Mouse (Mus musculus): ENCODE data around the gene Gabrb3. TPM values are rescaled to one million over a fixed set of nuclear protein-coding genes. Genes with fewer than 3 reads are reported as not detected.

The Gabrb3 gene
- polyA plus RNA-seq, 1 experiment from 2014 or later: 2.0 TPM

DNA sequence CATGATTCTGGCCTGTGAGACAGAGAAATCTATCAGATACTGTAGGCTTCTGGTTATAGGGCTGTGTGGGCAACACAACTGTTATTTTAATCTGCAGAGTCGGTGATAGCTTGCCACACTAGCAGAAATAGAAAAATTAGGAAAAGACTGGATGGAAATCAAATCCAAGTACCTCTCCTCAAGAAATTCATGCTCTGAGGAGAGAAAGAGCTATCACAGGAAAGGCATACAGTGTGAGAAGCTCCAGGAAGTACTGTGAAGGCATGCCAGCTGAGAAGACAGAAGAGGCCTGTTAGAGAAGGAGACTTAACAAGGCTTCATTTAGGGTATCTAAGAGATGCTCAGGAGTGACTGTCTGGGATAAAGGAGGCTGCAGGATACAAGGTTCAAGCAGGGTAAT is 3.2 kb downstream of the Gabrb3 start:
- H3K36me3 ChIP-seq (ENCODE audit: control insufficient read depth, insufficient read depth, low read length): no peaks in the 10 kb centered on the region
- no peaks in the 10 kb centered on the region for H3K27me3 ChIP-seq (replicated peaks; ENCODE audit: control insufficient read depth, insufficient read depth, low read length)
- H3K9ac ChIP-seq (ENCODE audit: low read depth, low read length): no peak overlapping the region
- H3K4me2 ChIP-seq (ENCODE audit: low read depth, low read length): no peak overlapping the region
- H3K9me3 ChIP-seq (ENCODE audit: control insufficient read depth, low read length): no peaks in the 10 kb centered on the region
- no peak overlapping the region for H3K4me3 ChIP-seq (ENCODE audit: low read length)
- no peak for ATAC-seq
- WGBS: 88% methylated on average over 1 of the region's 1 CpGs
- H3K4me1 ChIP-seq (ENCODE audit: control insufficient read depth, insufficient read depth, low read length): no peaks in the 10 kb centered on the region
- H3K27ac ChIP-seq (ENCODE audit: low read length): no peak overlapping the region

DNA sequence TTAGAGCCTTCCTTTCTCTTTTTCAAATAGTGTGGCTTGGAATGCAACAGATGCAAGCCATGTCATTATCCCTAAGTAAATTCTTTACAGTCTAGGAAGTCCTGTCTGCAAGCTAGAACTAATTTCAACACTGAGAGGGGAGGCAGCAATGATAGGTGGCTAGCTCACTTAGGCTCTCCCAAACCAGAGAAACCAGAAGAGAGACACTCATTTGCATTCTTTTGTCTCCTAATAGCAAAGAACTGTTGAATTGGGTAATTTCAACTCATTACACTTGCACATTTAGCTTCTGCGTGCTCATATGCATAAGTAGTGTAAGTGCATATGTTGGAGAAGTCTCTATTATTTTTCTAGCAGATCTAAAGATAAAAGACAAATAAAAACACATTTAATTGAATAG is 28.7 kb downstream of the Gabrb3 start:
- Histone ChIP-seq H3K9ac (ENCODE audit: low read depth, low read length) (no peak overlapping the region), H3K4me1 (ENCODE audit: control insufficient read depth, insufficient read depth, low read length) (no peaks in the 10 kb centered on the region), H3K4me3 (ENCODE audit: low read length) (no peak overlapping the region), H3K36me3 (ENCODE audit: control insufficient read depth, insufficient read depth, low read length) (no peaks in the 10 kb centered on the region), H3K4me2 (ENCODE audit: low read depth, low read length) (no peak overlapping the region), H3K9me3 (ENCODE audit: control insufficient read depth, low read length) (no peaks in the 10 kb centered on the region), H3K27me3 (replicated peaks; ENCODE audit: control insufficient read depth, insufficient read depth, low read length) (no peaks in the 10 kb centered on the region), H3K27ac (ENCODE audit: low read length) (no peak overlapping the region)
- 77% methylated on average over 1 of the region's 1 CpGs for WGBS
- no peak for ATAC-seq

DNA sequence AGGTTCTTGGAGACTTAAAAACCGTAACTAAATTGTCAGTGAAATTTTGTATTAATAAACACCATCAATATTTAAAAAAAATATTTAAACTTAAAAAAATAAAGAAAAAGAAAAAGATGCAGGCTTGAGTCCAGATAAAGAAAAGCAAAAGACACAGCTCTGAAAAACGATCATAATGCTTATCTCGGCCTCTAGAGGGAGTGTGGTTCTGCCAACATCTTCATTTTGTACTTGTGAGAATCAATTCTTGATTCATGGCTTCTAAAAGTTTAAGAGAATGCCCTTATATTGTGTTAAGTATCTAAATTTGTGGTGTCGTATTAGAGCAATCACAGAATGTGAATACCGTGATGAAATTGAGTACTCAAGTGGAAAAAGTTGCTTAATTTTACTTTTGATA is 40.9 kb downstream of the Gabrb3 start:
- H3K36me3 ChIP-seq (ENCODE audit: control insufficient read depth, insufficient read depth, low read length): no peaks in the 10 kb centered on the region
- no peak for ATAC-seq
- no peaks in the 10 kb centered on the region for H3K4me1 ChIP-seq (ENCODE audit: control insufficient read depth, insufficient read depth, low read length)
- H3K9me3 ChIP-seq (ENCODE audit: control insufficient read depth, low read length): no peaks in the 10 kb centered on the region
- WGBS: 68% methylated on average over 5 of the region's 5 CpGs
- H3K27ac ChIP-seq (ENCODE audit: low read length): no peak overlapping the region
- no peak overlapping the region for H3K4me3 ChIP-seq (ENCODE audit: low read length)
- no peaks in the 10 kb centered on the region for H3K27me3 ChIP-seq (replicated peaks; ENCODE audit: control insufficient read depth, insufficient read depth, low read length)
- no peak overlapping the region for H3K9ac ChIP-seq (ENCODE audit: low read depth, low read length)
- H3K4me2 ChIP-seq (ENCODE audit: low read depth, low read length): no peak overlapping the region

DNA sequence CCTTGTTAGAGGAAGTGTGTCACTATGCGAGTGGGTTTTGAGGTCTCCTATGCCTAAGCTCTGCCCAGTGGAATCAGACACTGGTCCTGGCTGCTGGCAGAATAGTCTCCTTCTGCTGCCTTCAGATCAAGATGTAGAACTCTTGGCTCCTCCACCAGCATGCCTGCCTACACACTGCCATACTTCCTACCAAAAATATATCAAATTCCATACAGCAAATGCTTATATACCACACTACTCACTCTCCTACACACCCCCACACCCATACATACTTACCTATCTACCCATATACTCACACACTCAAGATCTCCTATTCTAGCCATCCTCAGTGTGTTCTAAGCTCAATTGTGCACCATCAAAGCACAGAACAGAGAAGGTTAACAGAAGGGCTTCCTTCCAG is 51.8 kb downstream of the Gabrb3 start:
- Histone ChIP-seq H3K4me1 (ENCODE audit: control insufficient read depth, insufficient read depth, low read length) (no peaks in the 10 kb centered on the region), H3K9ac (ENCODE audit: low read depth, low read length) (no peak overlapping the region), H3K27ac (ENCODE audit: low read length) (no peak overlapping the region), H3K36me3 (ENCODE audit: control insufficient read depth, insufficient read depth, low read length) (no peaks in the 10 kb centered on the region), H3K4me3 (ENCODE audit: low read length) (no peak overlapping the region), H3K9me3 (ENCODE audit: control insufficient read depth, low read length) (no peaks in the 10 kb centered on the region), H3K27me3 (replicated peaks; ENCODE audit: control insufficient read depth, insufficient read depth, low read length) (no peaks in the 10 kb centered on the region), H3K4me2 (ENCODE audit: low read depth, low read length) (no peak overlapping the region)
- ATAC-seq: no peak
- 90% methylated on average over 1 of the region's 1 CpGs for WGBS

DNA sequence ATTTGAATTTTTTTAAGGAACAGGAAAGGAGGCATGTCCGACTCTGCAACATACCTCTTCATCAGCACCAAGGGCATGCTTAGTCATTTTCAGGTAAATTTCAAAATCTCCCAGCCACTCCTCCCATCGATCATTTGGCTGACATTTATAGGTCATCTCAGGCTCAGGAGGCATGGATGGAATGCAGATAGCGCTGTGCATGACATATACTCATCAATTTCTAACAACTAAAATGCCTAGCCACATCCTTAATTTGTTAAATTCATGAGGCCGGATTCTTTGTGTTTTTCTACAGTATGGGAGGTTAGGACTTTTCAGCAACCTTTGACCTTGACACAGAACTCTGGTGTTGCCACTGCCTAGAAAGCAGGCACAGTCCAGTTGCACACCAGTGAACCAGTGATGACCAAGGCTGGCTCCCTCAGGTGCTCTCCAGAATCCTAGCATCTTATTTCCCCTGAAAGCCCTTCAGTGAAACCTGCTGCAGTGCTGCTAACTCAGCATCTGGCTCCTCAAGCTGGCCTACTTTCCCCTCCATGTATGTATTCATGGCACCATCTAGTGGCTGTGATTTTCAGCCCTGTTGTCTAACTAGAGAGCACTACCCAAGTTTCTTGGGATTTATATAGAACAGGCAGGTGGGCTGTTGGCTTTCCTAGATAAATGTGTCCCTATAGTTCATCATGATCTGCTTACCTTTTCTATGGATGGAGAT is 54.5 kb downstream of the Gabrb3 start:
- Histone ChIP-seq H3K4me3 (ENCODE audit: low read length) (no peak overlapping the region), H3K27me3 (replicated peaks; ENCODE audit: control insufficient read depth, insufficient read depth, low read length) (no peaks in the 10 kb centered on the region), H3K4me1 (ENCODE audit: control insufficient read depth, insufficient read depth, low read length) (no peaks in the 10 kb centered on the region), H3K27ac (ENCODE audit: low read length) (no peak overlapping the region), H3K4me2 (ENCODE audit: low read depth, low read length) (no peak overlapping the region), H3K9me3 (ENCODE audit: control insufficient read depth, low read length) (no peaks in the 10 kb centered on the region), H3K36me3 (ENCODE audit: control insufficient read depth, insufficient read depth, low read length) (no peaks in the 10 kb centered on the region), H3K9ac (ENCODE audit: low read depth, low read length) (no peak overlapping the region)
- 72% methylated on average over 4 of the region's 4 CpGs for WGBS
- no peak for ATAC-seq

DNA sequence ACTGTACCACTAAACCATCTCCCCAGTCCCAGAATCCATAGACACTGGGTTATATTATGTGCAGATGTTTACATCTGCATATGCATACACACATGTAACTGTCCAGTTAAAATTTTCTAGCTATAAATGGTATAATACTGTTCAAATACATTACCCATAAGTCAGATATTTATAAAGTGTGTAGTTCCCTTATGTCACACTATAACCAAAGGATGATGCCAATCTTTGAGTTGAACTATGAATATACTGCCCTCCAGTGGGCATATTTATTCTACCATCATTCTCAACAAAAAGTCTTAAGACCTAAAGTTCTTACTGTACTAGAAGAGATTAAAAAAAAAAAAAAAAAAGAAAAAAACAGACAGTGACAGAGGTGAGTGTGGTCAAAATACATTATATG is 63.4 kb downstream of the Gabrb3 start:
- Histone ChIP-seq H3K9ac (ENCODE audit: low read depth, low read length) (no peak overlapping the region), H3K4me3 (ENCODE audit: low read length) (no peak overlapping the region), H3K36me3 (ENCODE audit: control insufficient read depth, insufficient read depth, low read length) (no peaks in the 10 kb centered on the region), H3K4me2 (ENCODE audit: low read depth, low read length) (no peak overlapping the region), H3K4me1 (ENCODE audit: control insufficient read depth, insufficient read depth, low read length) (no peaks in the 10 kb centered on the region), H3K27ac (ENCODE audit: low read length) (no peak overlapping the region), H3K9me3 (ENCODE audit: control insufficient read depth, low read length) (no peaks in the 10 kb centered on the region), H3K27me3 (replicated peaks; ENCODE audit: control insufficient read depth, insufficient read depth, low read length) (no peaks in the 10 kb centered on the region)
- ATAC-seq: no peak

DNA sequence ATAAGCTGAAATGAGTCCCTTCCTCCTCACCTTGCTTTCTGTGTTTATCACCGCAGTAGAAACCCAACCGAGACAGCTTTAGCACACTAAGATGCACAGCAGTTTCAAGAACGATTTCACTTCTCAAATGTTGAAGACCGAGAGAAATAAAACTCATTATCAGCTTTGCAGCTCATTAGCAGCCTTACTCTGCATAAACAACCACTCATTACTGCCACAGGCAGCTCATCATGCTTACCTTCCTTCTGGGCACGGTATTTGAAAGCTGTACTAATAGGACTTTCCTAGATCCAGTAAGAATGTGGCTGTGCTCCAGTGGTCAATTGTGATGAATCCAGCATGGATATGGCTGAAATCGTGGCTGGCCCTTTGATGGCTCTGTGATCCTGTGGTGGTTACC is 67.4 kb downstream of the Gabrb3 start:
- Histone ChIP-seq H3K27ac (ENCODE audit: low read length) (no peak overlapping the region), H3K36me3 (ENCODE audit: control insufficient read depth, insufficient read depth, low read length) (no peaks in the 10 kb centered on the region), H3K4me3 (ENCODE audit: low read length) (no peak overlapping the region), H3K4me2 (ENCODE audit: low read depth, low read length) (no peak overlapping the region), H3K9me3 (ENCODE audit: control insufficient read depth, low read length) (no peaks in the 10 kb centered on the region), H3K4me1 (ENCODE audit: control insufficient read depth, insufficient read depth, low read length) (no peaks in the 10 kb centered on the region), H3K9ac (ENCODE audit: low read depth, low read length) (no peak overlapping the region), H3K27me3 (replicated peaks; ENCODE audit: control insufficient read depth, insufficient read depth, low read length) (no peaks in the 10 kb centered on the region)
- 80% methylated on average over 6 of the region's 6 CpGs for WGBS
- ATAC-seq: no peak

DNA sequence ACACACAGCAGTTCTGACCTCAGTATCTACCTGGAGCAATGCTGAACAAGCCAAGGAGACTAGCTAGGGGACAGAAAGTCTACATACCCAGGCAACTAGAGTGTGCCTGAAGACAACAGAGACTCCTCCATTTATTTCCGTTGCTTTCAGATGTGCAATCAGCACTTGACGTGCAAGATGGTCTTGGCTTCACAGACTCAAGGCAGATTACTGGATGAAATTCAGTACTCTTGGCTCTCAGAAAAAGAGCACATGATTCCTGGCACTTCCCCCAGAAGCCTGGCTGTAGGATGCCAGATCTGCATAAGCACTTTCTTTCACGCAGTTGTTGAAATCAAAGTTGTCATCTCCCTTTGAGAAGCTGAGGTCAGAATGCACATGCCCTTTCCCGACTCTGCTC is 72.3 kb downstream of the Gabrb3 start:
- Histone ChIP-seq H3K27ac (ENCODE audit: low read length) (no peak overlapping the region), H3K9me3 (ENCODE audit: control insufficient read depth, low read length) (no peaks in the 10 kb centered on the region), H3K4me1 (ENCODE audit: control insufficient read depth, insufficient read depth, low read length) (no peaks in the 10 kb centered on the region), H3K36me3 (ENCODE audit: control insufficient read depth, insufficient read depth, low read length) (no peaks in the 10 kb centered on the region), H3K27me3 (replicated peaks; ENCODE audit: control insufficient read depth, insufficient read depth, low read length) (no peaks in the 10 kb centered on the region), H3K4me3 (ENCODE audit: low read length) (no peak overlapping the region), H3K4me2 (ENCODE audit: low read depth, low read length) (no peak overlapping the region), H3K9ac (ENCODE audit: low read depth, low read length) (no peak overlapping the region)
- ATAC-seq: no peak
- WGBS: 74% methylated on average over 4 of the region's 4 CpGs

DNA sequence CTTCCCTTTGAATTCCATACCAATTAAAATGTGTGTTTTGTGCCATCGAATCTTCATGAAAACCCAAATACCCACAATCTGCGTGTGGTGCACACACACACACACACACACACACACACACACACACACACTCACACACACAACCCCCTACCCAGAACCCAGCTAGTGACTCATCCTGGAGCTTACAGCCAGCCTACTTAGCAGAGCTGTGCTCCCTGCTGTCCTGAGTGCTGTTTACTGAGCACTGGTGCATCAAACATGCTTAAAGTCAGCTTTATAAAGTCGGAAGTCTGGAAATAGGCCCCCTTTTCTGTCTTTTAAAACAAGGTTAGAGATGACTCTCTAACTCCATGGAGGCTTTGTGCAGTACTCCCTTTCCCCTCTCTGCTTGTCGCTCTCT is 83.3 kb downstream of the Gabrb3 start:
- H3K27ac ChIP-seq (ENCODE audit: low read length): no peak overlapping the region
- H3K9me3 ChIP-seq (ENCODE audit: control insufficient read depth, low read length): no peaks in the 10 kb centered on the region
- H3K4me2 ChIP-seq (ENCODE audit: low read depth, low read length): no peak overlapping the region
- no peak overlapping the region for H3K9ac ChIP-seq (ENCODE audit: low read depth, low read length)
- 80% methylated on average over 4 of the region's 4 CpGs for WGBS
- H3K36me3 ChIP-seq (ENCODE audit: control insufficient read depth, insufficient read depth, low read length): no peaks in the 10 kb centered on the region
- H3K4me3 ChIP-seq (ENCODE audit: low read length): no peak overlapping the region
- H3K27me3 ChIP-seq (replicated peaks; ENCODE audit: control insufficient read depth, insufficient read depth, low read length): peaks cover 5% of the 10 kb centered on the region
- H3K4me1 ChIP-seq (ENCODE audit: control insufficient read depth, insufficient read depth, low read length): no peaks in the 10 kb centered on the region
- ATAC-seq: no peak

Measured in intestine, embryonic 16.5 days (tissue).